Mouse (Mus musculus) kidney, embryonic 14.5 days (tissue): ENCODE data around the gene Msx3. TPM values are rescaled to one million over a fixed set of nuclear protein-coding genes. Genes with fewer than 3 reads are reported as not detected.

Experiments used
- ATAC-seq: fragments of 200-750 bp; cut with Nextera tagmentation; 2 replicates; pipeline ENCODE4 v1.8.0; 2017; ENCODE audit warnings: moderate number of reproducible peaks, mild to moderate bottlenecking, moderate TSS enrichment, moderate library complexity; ENCODE audit not compliant: low FRiP score, low TSS enrichment
- H3K27ac ChIP-seq: fragments of 300-500 bp; sonication (generic); 2 replicates; pipeline ENCODE4 v1.5.1; 2014; ENCODE audit warnings: low read depth, mild to moderate bottlenecking, low read length, moderate library complexity, mixed read lengths
- H3K27me3 ChIP-seq: fragments of 300-500 bp; sonication (generic); 2 replicates; pipeline ENCODE4 v1.6.1; 2014; ENCODE audit warnings: mild to moderate bottlenecking, low read length; ENCODE audit not compliant: control insufficient read depth, insufficient read depth
- H3K36me3 ChIP-seq: fragments of 300-500 bp; sonication (generic); 2 replicates; pipeline ENCODE4 v1.6.1; 2014; ENCODE audit warnings: low read length, mixed read lengths; ENCODE audit not compliant: control insufficient read depth, insufficient read depth
- H3K4me1 ChIP-seq: fragments of 300-500 bp; sonication (generic); 2 replicates; pipeline ENCODE4 v1.6.1; 2014; ENCODE audit warnings: low read length, mixed read lengths; ENCODE audit not compliant: control insufficient read depth, insufficient read depth
- H3K4me2 ChIP-seq: fragments of 300-500 bp; sonication (generic); replicated peaks from 2 replicates; pipeline ENCODE4 v1.6.1; 2014; ENCODE audit warnings: low read depth, mild to moderate bottlenecking, low read length
- H3K4me3 ChIP-seq: fragments of 300-500 bp; sonication (generic); 2 replicates; pipeline ENCODE4 v1.5.1; 2014; ENCODE audit warnings: mild to moderate bottlenecking, low read length
- H3K9ac ChIP-seq: fragments of 300-500 bp; sonication (generic); 2 replicates; pipeline ENCODE4 v1.6.1; 2014; ENCODE audit warnings: low read depth, mild to moderate bottlenecking, low read length, moderate library complexity
- H3K9me3 ChIP-seq: fragments of 300-500 bp; sonication (generic); 2 replicates; pipeline ENCODE4 v1.6.1; 2016; ENCODE audit warnings: low read length; ENCODE audit not compliant: control insufficient read depth
- WGBS: fragments of 180-500 bp; shearing (Covaris S2); extraction: QIAGEN DNeasy Blood & Tissue Kit; methylation state at CpG from one replicate; pipeline ENCODE4 v1.1.7; 2014; 5-methylcytosine and 5-hydroxymethylcytosine counted together
- polyA plus RNA-seq: library from polyadenylated mRNA; unstranded; fragments of >200 nt; fragmentation: Nextera tagmentation; extraction: Ambion mirVana; gene quantifications from 2 replicates; pipeline ENCODE4 v1.2.1, GENCODE M21; 2014

The Msx3 gene
- polyA plus RNA-seq, 1 experiment from 2014 or later = not detected

GRCm38 (mm10) chr7:140045546-140045945 is 3.3 kb downstream of the Msx3 start:
- WGBS = 87% methylated on average over 4 of the region's 4 CpGs
- Histone ChIP-seq H3K9me3 (no peaks in the 10 kb centered on the region), H3K27me3 (peaks cover 59% of the 10 kb centered on the region), H3K4me3 (no peak overlapping the region), H3K4me2 (no peak overlapping the region), H3K27ac (no peak overlapping the region), H3K4me1 (peaks cover 4% of the 10 kb centered on the region; the same call in 1 of the 2 replicates), H3K36me3 (peaks cover 7% of the 10 kb centered on the region; the same call in 1 of the 2 replicates), H3K9ac (0 out of 2 replicates have a peak overlapping the region, but pooled peaks have one; percentile 12)
- ATAC-seq = no peak

- Histone ChIP-seq H3K4me1 (no peaks in the 10 kb centered on the region), H3K9me3 (no peaks in the 10 kb centered on the region), H3K27me3 (peaks cover 31% of the 10 kb centered on the region), H3K27ac (no peak overlapping the region), H3K4me3 (no peak overlapping the region), H3K4me2 (no peak overlapping the region), H3K9ac (no peak overlapping the region), H3K36me3 (peaks cover 19% of the 10 kb centered on the region; the same call in 1 of the 2 replicates)
- no peak for ATAC-seq
- WGBS = 60% methylated on average over 3 of the region's 3 CpGs
Observed at GRCm38 (mm10) chr7:140042728-140043127, 6.2 kb downstream of the Msx3 start.

- peak; percentile 5; the same call in 1 of the 2 replicates for ATAC-seq
- Histone ChIP-seq H3K9ac (peak overlapping the region; percentile 85; the same call in 1 of the 2 replicates), H3K4me1 (no peaks in the 10 kb centered on the region), H3K4me2 (peak overlapping the region; percentile 89), H3K36me3 (peaks cover 35% of the 10 kb centered on the region), H3K4me3 (peak overlapping the region; percentile 84), H3K27ac (no peak overlapping the region), H3K27me3 (no peaks in the 10 kb centered on the region), H3K9me3 (no peaks in the 10 kb centered on the region)
- WGBS = 66% methylated on average over 3 of the region's 3 CpGs
Observed at GRCm38 (mm10) chr7:140037171-140037555, 11.7 kb downstream of the Msx3 start.

- Histone ChIP-seq H3K27ac (peak within 1 kb of the TSS; percentile 89), H3K9me3 (no peaks in the 10 kb centered on the region), H3K27me3 (no peaks in the 10 kb centered on the region), H3K36me3 (peaks cover 40% of the 10 kb centered on the region), H3K9ac (peak within 1 kb of the TSS; percentile 85), H3K4me1 (no peaks in the 10 kb centered on the region), H3K4me2 (peak within 1 kb of the TSS; percentile 89), H3K4me3 (peak within 1 kb of the TSS; percentile 84)
- WGBS = 1% methylated on average over 66 of the region's 69 CpGs
- peak; percentile 98 for ATAC-seq
Observed at GRCm38 (mm10) chr7:140036281-140037170, 12.4 kb downstream of the Msx3 start, which contains the start of the genes Zfp511 and Tubgcp2. Gene Zfp511 (plus strand): TSS chr7:140036391. Gene Tubgcp2 (minus strand): TSS chr7:140036669.

- ATAC-seq = no peak
- peaks cover 43% of the 10 kb centered on the region for H3K36me3 ChIP-seq
- no peaks in the 10 kb centered on the region for H3K4me1 ChIP-seq
- whole genome bisulfite sequencing = 16% methylated on average over 7 of the region's 7 CpGs
- H3K27ac ChIP-seq = peak overlapping the region; percentile 89; the same call in 1 of the 2 replicates
- peak overlapping the region; percentile 84 for H3K4me3 ChIP-seq
- H3K9me3 ChIP-seq = no peaks in the 10 kb centered on the region
- H3K27me3 ChIP-seq = no peaks in the 10 kb centered on the region
- H3K9ac ChIP-seq = peak overlapping the region; percentile 85
- peak overlapping the region; percentile 89 for H3K4me2 ChIP-seq
Observed at GRCm38 (mm10) chr7:140035456-140035855, 13.4 kb downstream of the Msx3 start.

GRCm38 (mm10) chr7:140033386-140033785 is 15.5 kb downstream of the Msx3 start:
- H3K36me3 ChIP-seq = peaks cover 52% of the 10 kb centered on the region
- ATAC-seq = no peak
- WGBS = 97% methylated on average over 9 of the region's 9 CpGs

GRCm38 (mm10) chr7:140032366-140032765 is 16.5 kb downstream of the Msx3 start:
- WGBS = 98% methylated on average over 10 of the region's 10 CpGs
- H3K4me3 ChIP-seq = no peak overlapping the region
- no peaks in the 10 kb centered on the region for H3K4me1 ChIP-seq
- no peak overlapping the region for H3K27ac ChIP-seq
- H3K4me2 ChIP-seq = no peak overlapping the region
- peaks cover 57% of the 10 kb centered on the region for H3K36me3 ChIP-seq
- H3K27me3 ChIP-seq = no peaks in the 10 kb centered on the region
- no peak for ATAC-seq
- no peaks in the 10 kb centered on the region for H3K9me3 ChIP-seq
- no peak overlapping the region for H3K9ac ChIP-seq

More at GRCm38 (mm10) chr7:140033386-140033785, 15.5 kb downstream of the Msx3 start:
- H3K4me2 ChIP-seq = no peak overlapping the region
- no peaks in the 10 kb centered on the region for H3K27me3 ChIP-seq
- H3K4me1 ChIP-seq = no peaks in the 10 kb centered on the region
- H3K9me3 ChIP-seq = no peaks in the 10 kb centered on the region
- no peak overlapping the region for H3K27ac ChIP-seq
- no peak overlapping the region for H3K4me3 ChIP-seq
- H3K9ac ChIP-seq = no peak overlapping the region

GRCm38 (mm10) chr7:140031771-140032170 is 17.1 kb downstream of the Msx3 start:
- Histone ChIP-seq H3K4me2 (no peak overlapping the region), H3K4me3 (no peak overlapping the region), H3K27me3 (no peaks in the 10 kb centered on the region), H3K9me3 (no peaks in the 10 kb centered on the region), H3K9ac (no peak overlapping the region), H3K4me1 (no peaks in the 10 kb centered on the region), H3K36me3 (peaks cover 57% of the 10 kb centered on the region), H3K27ac (no peak overlapping the region)
- 93% methylated on average over 12 of the region's 12 CpGs for WGBS
- ATAC-seq = no peak

GRCm38 (mm10) chr7:140011336-140011735 is 37.6 kb downstream of the Msx3 start:
- Histone ChIP-seq H3K36me3 (peaks cover 21% of the 10 kb centered on the region), H3K9ac (no peak overlapping the region), H3K4me3 (no peak overlapping the region), H3K9me3 (no peaks in the 10 kb centered on the region), H3K27me3 (no peaks in the 10 kb centered on the region), H3K27ac (no peak overlapping the region), H3K4me2 (no peak overlapping the region), H3K4me1 (no peaks in the 10 kb centered on the region)
- 98% methylated on average over 17 of the region's 17 CpGs for WGBS
- no peak for ATAC-seq
